In the genomic region with DNA sequence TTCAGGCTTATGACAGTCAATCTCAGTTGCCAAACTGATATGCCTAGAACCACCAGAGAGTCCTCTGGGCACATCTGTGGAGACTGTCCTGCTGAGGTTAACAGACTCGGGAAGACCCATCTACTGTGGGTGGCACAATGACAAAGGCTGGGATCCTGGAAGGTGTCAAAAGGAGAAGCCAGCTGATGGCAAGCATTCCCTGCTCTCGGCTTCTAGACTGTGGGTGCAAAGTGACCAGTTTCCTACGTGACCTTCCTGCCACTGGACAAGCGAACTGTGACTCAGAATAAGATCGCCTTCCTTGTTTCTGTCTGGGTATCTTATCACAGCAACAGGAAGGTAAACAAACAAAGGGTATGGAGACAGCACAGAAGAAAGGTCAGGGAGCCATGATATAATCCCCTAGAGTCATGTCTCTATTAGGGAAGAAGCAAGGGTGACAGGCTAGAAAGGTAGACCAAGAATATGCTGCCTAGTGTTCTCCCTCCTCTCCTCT, we compare ENCODE assay signal across 12 mouse cellular contexts. TPM values are rescaled to one million over a fixed set of nuclear protein-coding genes. Genes with fewer than 3 reads are reported as not detected.
DNase-seq lines count a peak whose midpoint lies in the region; ATAC-seq and TF ChIP-seq lines count a peak whose summit lies in the region.
"Had no signal": no experiment of that assay in that cellular context is flagged by ENCODE, and none has a peak within 500 bp of the region (broad histone marks: within the 10 kb centered on the region; RNA-seq: fewer than 3 reads in every experiment).

No protein-coding gene starts in this region.

- peak; percentile 85 for DNase-seq in heart, adult 11 months
- DNase-seq in heart, adult 18-20 months: no peak
- peak; percentile 35 for DNase-seq in lung, postnatal 0 days (ENCODE audit: low spot score)
- peak; percentile 53 for DNase-seq in yolk sac, embryonic 10.5 days (ENCODE audit: low spot score)
- DNase-seq in Muller cell, postnatal 12 days (ENCODE audit: inconsistent ontology term): no peak
- no peak for DNase-seq in embryo, embryonic 11 days
- DNase-seq: cerebellum, adult 2 months; kidney, postnatal 36 days; right cerebral cortex, postnatal 25 days had no signal

- H3K4me1 ChIP-seq in megakaryocyte, embryonic 14.5 days: peaks cover 46% of the 10 kb centered on the region
- H3K4me1 ChIP-seq in lung, postnatal 0 days (ENCODE audit: insufficient read depth, low read depth, low read length): peaks cover 11% of the 10 kb centered on the region; the same call in 1 of the 2 replicates

- 36% methylated on average over 5 of the region's 5 CpGs for WGBS in lung, postnatal 0 days

- H3K36me3 ChIP-seq in megakaryocyte, embryonic 14.5 days (replicated peaks; ENCODE audit: low read length): peaks cover 47% of the 10 kb centered on the region
- H3K36me3 ChIP-seq in lung, postnatal 0 days (ENCODE audit: insufficient read depth, low read length): peaks cover 16% of the 10 kb centered on the region; the same call in 1 of the 2 replicates

- TF ChIP-seq CTCF in lung, postnatal 0 days (IDR thresholded peaks at IDR 0.05): no peak

- H3K9ac ChIP-seq in lung, postnatal 0 days (replicated peaks; ENCODE audit: low read depth): no peak overlapping the region

- no peaks in the 10 kb centered on the region for H3K9me3 ChIP-seq in megakaryocyte, embryonic 14.5 days
- H3K9me3 ChIP-seq in lung, postnatal 0 days (ENCODE audit: low read length): no peaks in the 10 kb centered on the region

- peak overlapping the region; percentile 81; the same call in 1 of the 2 replicates for H3K4me2 ChIP-seq in lung, postnatal 0 days (replicated peaks; ENCODE audit: low read depth, low read length)

- no peaks in the 10 kb centered on the region for H3K27me3 ChIP-seq in megakaryocyte, embryonic 14.5 days (replicated peaks)
- H3K27me3 ChIP-seq in lung, postnatal 0 days (replicated peaks; ENCODE audit: insufficient read depth, low read length): no peaks in the 10 kb centered on the region

- ATAC-seq in megakaryocyte, adult 5-6 weeks (ENCODE audit: poor library complexity, severe bottlenecking): no peak
- ATAC-seq in lung, postnatal 0 days: peak; percentile 21; the same call in 1 of the 2 replicates
- ATAC-seq: CD4-positive, CD25-positive, alpha-beta regulatory T cell, adult 4 months had no signal

- H3K4me3 ChIP-seq in megakaryocyte, embryonic 14.5 days (replicated peaks): peak overlapping the region; percentile 84
- H3K4me3 ChIP-seq in lung, postnatal 0 days (ENCODE audit: low read depth, low read length): no peak overlapping the region

- no peak overlapping the region for H3K27ac ChIP-seq in lung, postnatal 0 days (ENCODE audit: low read length)

- TF ChIP-seq EP300 in lung, postnatal 0 days (IDR thresholded peaks at IDR 0.05): no peak; the same call in 1 of the 2 replicates

RNA-seq across cellular contexts. Expression of a gene that starts 1.4 kb away (rescaled TPM):
- total RNA-seq in heart, adult 18-20 months (2021): 10 to 100 TPM; 40.2 to 40.9 TPM
- polyA plus RNA-seq in megakaryocyte, embryonic 14.5 days (2012; ENCODE audit: insufficient read depth, low replicate concordance): 3.1 TPM in 1 of 2 replicates, not detected in the other
- total RNA-seq in megakaryocyte, adult 5-6 weeks (2015): 40.8 and 43.6 TPM in 2 replicates
- 32.6 and 40.0 TPM in 2 replicates for total RNA-seq in megakaryocyte, adult 5-6 weeks (2017)
- 62.7 and 71.9 TPM in 2 replicates for polyA plus RNA-seq in lung, postnatal 0 days (2015; fragmentation: Nextera tagmentation; extraction: Ambion mirVana)

RNA-seq across cellular contexts. Expression of a gene that starts 1.5 kb away (rescaled TPM):
- 10 to 100 TPM; 10.4 to 12.6 TPM for total RNA-seq in heart, adult 18-20 months (2021)
- polyA plus RNA-seq in megakaryocyte, embryonic 14.5 days (2012; ENCODE audit: insufficient read depth, low replicate concordance): 0.83 TPM in 1 of 2 replicates, not detected in the other
- total RNA-seq in megakaryocyte, adult 5-6 weeks (2015): 39.9 and 47.9 TPM in 2 replicates
- 36.4 and 45.1 TPM in 2 replicates for total RNA-seq in megakaryocyte, adult 5-6 weeks (2017)
- polyA plus RNA-seq in lung, postnatal 0 days (2015; fragmentation: Nextera tagmentation; extraction: Ambion mirVana): 36.4 and 37.7 TPM in 2 replicates

Comparison
In these comparisons a context has a peak if more than half of its experiments do, and no peak if none do; other contexts are left out.
1. DNase-seq: peak in heart, adult 11 months (single experiment), lung, postnatal 0 days (single experiment) and yolk sac, embryonic 10.5 days (single experiment); none in heart, adult 18-20 months (0 of 2), Muller cell, postnatal 12 days (single experiment) and embryo, embryonic 11 days (single experiment).